Mouse (Mus musculus) neural tube, embryonic 15.5 days (tissue): ENCODE results near the gene Mucl3. TPM values are rescaled to one million over a fixed set of nuclear protein-coding genes. Genes with fewer than 3 reads are reported as not detected.

Experiments used
- ATAC-seq: fragments of 200-750 bp; cut with Nextera tagmentation; 2 replicates; pipeline ENCODE4 v1.8.0; 2017; ENCODE audit warnings: mild to moderate bottlenecking, moderate TSS enrichment, moderate library complexity; ENCODE audit not compliant: low FRiP score
- H3K27ac ChIP-seq: fragments of 300-500 bp; sonication (generic); replicated peaks from 2 replicates; pipeline ENCODE4 v1.5.1; 2015; ENCODE audit warnings: mild to moderate bottlenecking, inconsistent platforms
- H3K27me3 ChIP-seq: fragments of 300-500 bp; sonication (generic); replicated peaks from 2 replicates; pipeline ENCODE4 v1.6.1; 2015; ENCODE audit warnings: inconsistent platforms
- H3K36me3 ChIP-seq: fragments of 300-500 bp; sonication (generic); 2 replicates; pipeline ENCODE4 v1.6.1; 2015; ENCODE audit warnings: inconsistent platforms
- H3K4me1 ChIP-seq: fragments of 300-500 bp; sonication (generic); 2 replicates; pipeline ENCODE4 v1.6.1; 2015; ENCODE audit warnings: inconsistent platforms
- H3K4me2 ChIP-seq: fragments of 300-500 bp; sonication (generic); 2 replicates; pipeline ENCODE4 v1.6.1; 2015; ENCODE audit warnings: inconsistent platforms, mild to moderate bottlenecking, moderate library complexity
- H3K4me3 ChIP-seq: fragments of 300-500 bp; sonication (generic); replicated peaks from 2 replicates; pipeline ENCODE4 v1.5.1; 2015; ENCODE audit warnings: mild to moderate bottlenecking, inconsistent platforms
- H3K9ac ChIP-seq: fragments of 300-500 bp; sonication (generic); replicated peaks from 2 replicates; pipeline ENCODE4 v1.6.1; 2015; ENCODE audit warnings: mild to moderate bottlenecking, inconsistent platforms
- H3K9me3 ChIP-seq: fragments of 300-500 bp; sonication (generic); replicated peaks from 2 replicates; pipeline ENCODE4 v1.6.1; 2016; ENCODE audit warnings: inconsistent platforms
- WGBS: fragments of 180-500 bp; shearing (Covaris S2); methylation state at CpG from one replicate; pipeline ENCODE4 v1.1.7; 2015; ENCODE audit warnings: mixed read lengths; 5-methylcytosine and 5-hydroxymethylcytosine counted together
- polyA plus RNA-seq: library from polyadenylated mRNA; unstranded; fragments of >200 nt; fragmentation: Nextera tagmentation; extraction: Ambion mirVana; gene quantifications from 2 replicates; pipeline ENCODE4 v1.2.1, GENCODE M21; 2015

The Mucl3 gene
- polyA plus RNA-seq, 1 experiment from 2014 or later, result not detected

- no peak for ATAC-seq
- H3K36me3 ChIP-seq, result no peaks in the 10 kb centered on the region
- peaks cover 13% of the 10 kb centered on the region; the same call in 1 of the 2 replicates for H3K4me1 ChIP-seq
- WGBS, result 44% methylated on average over 4 of the region's 4 CpGs
- H3K9ac ChIP-seq, result no peak overlapping the region
- no peak overlapping the region for H3K4me3 ChIP-seq
- H3K27ac ChIP-seq, result no peak overlapping the region
- no peak overlapping the region for H3K4me2 ChIP-seq
- H3K9me3 ChIP-seq, result no peaks in the 10 kb centered on the region
- no peaks in the 10 kb centered on the region for H3K27me3 ChIP-seq
Measured at GRCm38 (mm10) chr17:35588387-35588786, 55.1 kb downstream of the Mucl3 start.

GRCm38 (mm10) chr17:35587291-35587690 lies 56.2 kb downstream of the Mucl3 start:
- Histone ChIP-seq H3K4me2 (no peak overlapping the region), H3K4me1 (peaks cover 13% of the 10 kb centered on the region; the same call in 1 of the 2 replicates), H3K27me3 (no peaks in the 10 kb centered on the region), H3K9ac (no peak overlapping the region), H3K27ac (no peak overlapping the region), H3K9me3 (no peaks in the 10 kb centered on the region), H3K36me3 (no peaks in the 10 kb centered on the region), H3K4me3 (no peak overlapping the region)
- 63% methylated on average over 1 of the region's 1 CpGs for WGBS
- no peak for ATAC-seq

Other genes starting within 250 kb of the Mucl3 start
- 0.95 and 3.7 TPM in 2 replicates for gene H2-Q6, start 218.8 kb downstream of the Mucl3 start, polyA plus RNA-seq
- gene H2-Q7, start 204.5 kb downstream of the Mucl3 start, polyA plus RNA-seq, result 5.6 and 12.6 TPM in 2 replicates
- gene H2-Q10, start 173.6 kb downstream of the Mucl3 start, polyA plus RNA-seq, result 0.36 and 0.79 TPM in 2 replicates
- gene Pou5f1, start 137.7 kb downstream of the Mucl3 start, polyA plus RNA-seq, result not detected in 2 replicates
- gene Tcf19, start 126.9 kb downstream of the Mucl3 start, polyA plus RNA-seq, result 14.4 and 27.5 TPM in 2 replicates
- 5.1 and 7.9 TPM in 2 replicates for gene Cchcr1, start 126.6 kb downstream of the Mucl3 start, polyA plus RNA-seq
- gene Psors1c2, start 110.5 kb downstream of the Mucl3 start, polyA plus RNA-seq, result 0.81 and 0.96 TPM in 2 replicates
- 0.08 TPM in 1 of 2 replicates, not detected in the other for gene Cdsn, start 91.6 kb downstream of the Mucl3 start, polyA plus RNA-seq
- gene 2300002M23Rik, start 76.2 kb downstream of the Mucl3 start, polyA plus RNA-seq, result not detected in 2 replicates
- 0.40 TPM in 1 of 2 replicates, not detected in the other for gene Sfta2, start 42.1 kb downstream of the Mucl3 start, polyA plus RNA-seq
- not detected in 2 replicates for gene Gm9573, start 17.1 kb downstream of the Mucl3 start, polyA plus RNA-seq
- gene Vars2, start 23.9 kb upstream of the Mucl3 start, polyA plus RNA-seq, result 12.8 and 17.9 TPM in 2 replicates
- 24.1 and 30.7 TPM in 2 replicates for gene Gtf2h4, start 30.0 kb upstream of the Mucl3 start, polyA plus RNA-seq
- 73.8 and 76.4 TPM in 2 replicates for gene Ddr1, start 60.9 kb upstream of the Mucl3 start, polyA plus RNA-seq
- 14.9 and 15.5 TPM in 2 replicates for gene Ier3, start 178.0 kb upstream of the Mucl3 start, polyA plus RNA-seq
- 131 and 141 TPM in 2 replicates for gene Flot1, start 179.5 kb upstream of the Mucl3 start, polyA plus RNA-seq
- gene Tubb5, start 194.6 kb upstream of the Mucl3 start, polyA plus RNA-seq, result 1,339 and 1,471 TPM in 2 replicates
- gene Mdc1, start 197.8 kb upstream of the Mucl3 start, polyA plus RNA-seq, result 7.9 and 9.7 TPM in 2 replicates
- 17.6 and 26.7 TPM in 2 replicates for gene Nrm, start 217.6 kb upstream of the Mucl3 start, polyA plus RNA-seq
- 19.3 and 25.1 TPM in 2 replicates for gene Ppp1r18, start 221.9 kb upstream of the Mucl3 start, polyA plus RNA-seq
- 26.8 and 30.5 TPM in 2 replicates for gene Dhx16, start 236.1 kb upstream of the Mucl3 start, polyA plus RNA-seq